Mouse (Mus musculus) midbrain, embryonic 12.5 days (tissue): Measurements from ENCODE around the gene Gm11027. TPM values are rescaled to one million over a fixed set of nuclear protein-coding genes. Genes with fewer than 3 reads are reported as not detected.
"Not testable (repeated sequence)": the region's sequence is repeated elsewhere in the genome, so short reads cannot be mapped to it uniquely, and the experiment has no call there.

ENCODE experiments used
- ATAC-seq: fragments of 200-750 bp; cut with Nextera tagmentation; 2 replicates; pipeline ENCODE4 v1.8.0; 2017; ENCODE audit warnings: low read depth, moderate TSS enrichment, moderate library complexity; ENCODE audit not compliant: low FRiP score
- H3K27ac ChIP-seq: fragments of 300-500 bp; sonication (generic); replicated peaks from 2 replicates; pipeline ENCODE4 v1.5.1; 2016; ENCODE audit warnings: mild to moderate bottlenecking
- H3K27me3 ChIP-seq: fragments of 300-500 bp; sonication (generic); 2 replicates; pipeline ENCODE4 v1.6.1; 2016; ENCODE audit warnings: mild to moderate bottlenecking
- H3K36me3 ChIP-seq: fragments of 300-500 bp; sonication (generic); 2 replicates; pipeline ENCODE4 v1.6.1; 2016
- H3K4me1 ChIP-seq: fragments of 300-500 bp; sonication (generic); 2 replicates; pipeline ENCODE4 v1.6.1; 2016
- H3K4me2 ChIP-seq: fragments of 300-500 bp; sonication (generic); replicated peaks from 2 replicates; pipeline ENCODE4 v1.6.1; 2016; ENCODE audit warnings: mild to moderate bottlenecking, moderate library complexity
- H3K4me3 ChIP-seq: fragments of 300-500 bp; sonication (generic); 2 replicates; pipeline ENCODE4 v1.5.1; 2016; ENCODE audit warnings: mild to moderate bottlenecking
- H3K9ac ChIP-seq: fragments of 300-500 bp; sonication (generic); replicated peaks from 2 replicates; pipeline ENCODE4 v1.6.1; 2016; ENCODE audit warnings: mild to moderate bottlenecking, moderate library complexity
- H3K9me3 ChIP-seq: fragments of 300-500 bp; sonication (generic); 2 replicates; pipeline ENCODE4 v1.6.1; 2016; ENCODE audit warnings: mild to moderate bottlenecking
- WGBS: fragments of 180-500 bp; shearing (Covaris S2); methylation state at CpG from one replicate; pipeline ENCODE4 v1.1.7; 2016; 5-methylcytosine and 5-hydroxymethylcytosine counted together
- polyA plus RNA-seq: library from polyadenylated mRNA; unstranded; fragments of >200 nt; fragmentation: Nextera tagmentation; extraction: Ambion mirVana; gene quantifications from 2 replicates; pipeline ENCODE4 v1.2.1, GENCODE M21; 2016

Gm11027 gene
- polyA plus RNA-seq: not detected in 2 replicates

- not testable (repeated sequence) for H3K9me3 ChIP-seq
- 81% methylated on average over 2 of the region's 2 CpGs for WGBS
These were observed at the start of gene Gm11027 for GRCm38 (mm10) chr12:116275086-116275485. Gene Gm11027, plus strand, starts transcription at chr12:116275386.

GRCm38 (mm10) chr12:116226289-116227057 lies 48.7 kb upstream of the Gm11027 start:
- Histone ChIP-seq H3K4me1 (no peaks in the 10 kb centered on the region), H3K4me3 (no peak overlapping the region), H3K36me3 (peaks cover 26% of the 10 kb centered on the region), H3K9me3 (no peaks in the 10 kb centered on the region), H3K4me2 (no peak overlapping the region), H3K9ac (no peak overlapping the region), H3K27me3 (no peaks in the 10 kb centered on the region), H3K27ac (no peak overlapping the region)
- 86% methylated on average over 10 of the region's 10 CpGs for WGBS
- ATAC-seq: no peak

More at GRCm38 (mm10) chr12:116275086-116275485, at the start of gene Gm11027:
- H3K4me2 ChIP-seq, H3K27me3 ChIP-seq, H3K36me3 ChIP-seq, H3K4me1 ChIP-seq, H3K9ac ChIP-seq, H3K4me3 ChIP-seq, H3K27ac ChIP-seq, ATAC-seq: not testable (repeated sequence)

- no peak overlapping the region for H3K27ac ChIP-seq
- no peaks in the 10 kb centered on the region for H3K9me3 ChIP-seq
- H3K36me3 ChIP-seq: peaks cover 18% of the 10 kb centered on the region
- H3K9ac ChIP-seq: no peak overlapping the region
- no peak overlapping the region for H3K4me2 ChIP-seq
- H3K27me3 ChIP-seq: no peaks in the 10 kb centered on the region
- H3K4me3 ChIP-seq: no peak overlapping the region
- ATAC-seq: no peak
- no peaks in the 10 kb centered on the region for H3K4me1 ChIP-seq
- 77% methylated on average over 3 of the region's 3 CpGs for WGBS
These were observed 45.7 kb upstream of the Gm11027 start for GRCm38 (mm10) chr12:116229451-116229850.

- H3K4me2 ChIP-seq: no peak overlapping the region
- H3K27me3 ChIP-seq: no peaks in the 10 kb centered on the region
- H3K4me1 ChIP-seq: no peaks in the 10 kb centered on the region
- WGBS: 83% methylated on average over 12 of the region's 12 CpGs
- H3K27ac ChIP-seq: no peak overlapping the region
- H3K36me3 ChIP-seq: peaks cover 8% of the 10 kb centered on the region; the same call in 1 of the 2 replicates
- no peaks in the 10 kb centered on the region for H3K9me3 ChIP-seq
- ATAC-seq: no peak
- H3K9ac ChIP-seq: no peak overlapping the region
- H3K4me3 ChIP-seq: no peak overlapping the region
These were observed 43.6 kb upstream of the Gm11027 start for GRCm38 (mm10) chr12:116231612-116232011.

GRCm38 (mm10) chr12:116232061-116232460 lies 43.1 kb upstream of the Gm11027 start:
- ATAC-seq: no peak
- H3K4me3 ChIP-seq: no peak overlapping the region

GRCm38 (mm10) chr12:116235356-116235755 lies 39.8 kb upstream of the Gm11027 start:
- WGBS: 89% methylated on average over 4 of the region's 4 CpGs
- Histone ChIP-seq H3K27me3 (no peaks in the 10 kb centered on the region), H3K4me2 (no peak overlapping the region), H3K4me1 (no peaks in the 10 kb centered on the region), H3K27ac (no peak overlapping the region), H3K9ac (no peak overlapping the region), H3K4me3 (no peak overlapping the region), H3K9me3 (no peaks in the 10 kb centered on the region), H3K36me3 (no peaks in the 10 kb centered on the region)
- ATAC-seq: no peak

More at GRCm38 (mm10) chr12:116232061-116232460, 43.1 kb upstream of the Gm11027 start:
- Histone ChIP-seq H3K36me3 (peaks cover 8% of the 10 kb centered on the region; the same call in 1 of the 2 replicates), H3K4me2 (no peak overlapping the region), H3K4me1 (no peaks in the 10 kb centered on the region), H3K27ac (no peak overlapping the region), H3K9ac (no peak overlapping the region), H3K27me3 (no peaks in the 10 kb centered on the region), H3K9me3 (no peaks in the 10 kb centered on the region)
- 87% methylated on average over 1 of the region's 1 CpGs for WGBS

GRCm38 (mm10) chr12:116236658-116237057 lies 38.5 kb upstream of the Gm11027 start:
- no peaks in the 10 kb centered on the region for H3K4me1 ChIP-seq
- H3K9ac ChIP-seq: no peak overlapping the region
- 88% methylated on average over 3 of the region's 3 CpGs for WGBS
- no peaks in the 10 kb centered on the region for H3K9me3 ChIP-seq
- H3K4me3 ChIP-seq: no peak overlapping the region
- H3K36me3 ChIP-seq: 0 out of 2 replicates have a peak, but pooled peaks cover 5% of the 10 kb centered on the region
- H3K27me3 ChIP-seq: no peaks in the 10 kb centered on the region
- no peak for ATAC-seq
- no peak overlapping the region for H3K4me2 ChIP-seq
- no peak overlapping the region for H3K27ac ChIP-seq

GRCm38 (mm10) chr12:116238370-116238769 lies 36.8 kb upstream of the Gm11027 start:
- Histone ChIP-seq H3K27me3 (no peaks in the 10 kb centered on the region), H3K9ac (no peak overlapping the region), H3K27ac (no peak overlapping the region), H3K9me3 (no peaks in the 10 kb centered on the region), H3K4me3 (no peak overlapping the region), H3K4me2 (no peak overlapping the region), H3K4me1 (no peaks in the 10 kb centered on the region), H3K36me3 (0 out of 2 replicates have a peak, but pooled peaks cover 10% of the 10 kb centered on the region)
- ATAC-seq: no peak

GRCm38 (mm10) chr12:116238803-116239202 lies 36.4 kb upstream of the Gm11027 start:
- Histone ChIP-seq H3K36me3 (0 out of 2 replicates have a peak, but pooled peaks cover 10% of the 10 kb centered on the region), H3K27ac (no peak overlapping the region), H3K4me1 (no peaks in the 10 kb centered on the region), H3K9me3 (no peaks in the 10 kb centered on the region), H3K27me3 (no peaks in the 10 kb centered on the region), H3K4me2 (no peak overlapping the region), H3K9ac (no peak overlapping the region), H3K4me3 (no peak overlapping the region)
- ATAC-seq: no peak
- 81% methylated on average over 3 of the region's 3 CpGs for WGBS

GRCm38 (mm10) chr12:116244601-116245000 lies 30.6 kb upstream of the Gm11027 start:
- WGBS: 88% methylated on average over 1 of the region's 1 CpGs
- H3K4me1 ChIP-seq: no peaks in the 10 kb centered on the region
- H3K9me3 ChIP-seq: no peaks in the 10 kb centered on the region
- no peak overlapping the region for H3K4me2 ChIP-seq
- no peak overlapping the region for H3K27ac ChIP-seq
- H3K9ac ChIP-seq: no peak overlapping the region
- no peak overlapping the region for H3K4me3 ChIP-seq
- no peaks in the 10 kb centered on the region for H3K27me3 ChIP-seq
- H3K36me3 ChIP-seq: peaks cover 34% of the 10 kb centered on the region
- ATAC-seq: no peak

- Histone ChIP-seq H3K9me3 (no peaks in the 10 kb centered on the region), H3K4me2 (no peak overlapping the region), H3K9ac (no peak overlapping the region), H3K4me1 (no peaks in the 10 kb centered on the region), H3K36me3 (peaks cover 16% of the 10 kb centered on the region; the same call in 1 of the 2 replicates), H3K4me3 (no peak overlapping the region), H3K27ac (no peak overlapping the region), H3K27me3 (no peaks in the 10 kb centered on the region)
- 85% methylated on average over 8 of the region's 8 CpGs for WGBS
- ATAC-seq: no peak
These were observed 20.5 kb upstream of the Gm11027 start for GRCm38 (mm10) chr12:116254652-116255051.

GRCm38 (mm10) chr12:116255636-116256035 lies 19.6 kb upstream of the Gm11027 start:
- H3K36me3 ChIP-seq: peaks cover 16% of the 10 kb centered on the region; the same call in 1 of the 2 replicates
- no peak for ATAC-seq
- H3K4me3 ChIP-seq: no peak overlapping the region
- H3K27ac ChIP-seq: no peak overlapping the region
- no peaks in the 10 kb centered on the region for H3K27me3 ChIP-seq
- 94% methylated on average over 11 of the region's 11 CpGs for WGBS
- no peaks in the 10 kb centered on the region for H3K4me1 ChIP-seq
- H3K9ac ChIP-seq: no peak overlapping the region
- H3K9me3 ChIP-seq: no peaks in the 10 kb centered on the region
- no peak overlapping the region for H3K4me2 ChIP-seq
